Mouse (Mus musculus) E14TG2a.4 (cell line): ENCODE data around the gene Hist1h2bg.
"Not testable (repeated sequence)": the region's sequence is repeated elsewhere in the genome, so short reads cannot be mapped to it uniquely, and the experiment has no call there.

Experiments
- H3K27me3 ChIP-seq: 2 replicates; pipeline ENCODE4 v1.6.1; 2014; ENCODE audit warnings: low read length, control low read depth; ENCODE audit not compliant: insufficient read depth
- H3K36me3 ChIP-seq: 2 replicates; pipeline ENCODE4 v1.6.1; 2014; ENCODE audit warnings: low read length, control low read depth; ENCODE audit not compliant: insufficient read depth
- H3K4me1 ChIP-seq: replicated peaks from 2 replicates; pipeline ENCODE4 v1.6.1; 2014; ENCODE audit warnings: low read depth, low read length, control low read depth
- H3K4me3 ChIP-seq: replicated peaks from 2 replicates; pipeline ENCODE4 v1.5.1; 2014; ENCODE audit warnings: mild to moderate bottlenecking, low read length
- H3K9me3 ChIP-seq: 2 replicates; pipeline ENCODE4 v1.6.1; 2014; ENCODE audit warnings: low read length, control low read depth
- CTCF ChIP-seq: conservative IDR thresholded peaks from 2 replicates; pipeline ENCODE4 v1.5.1; 2014; ENCODE audit warnings: low read length
- NANOG ChIP-seq: IDR thresholded peaks from 2 replicates; pipeline ENCODE4 v1.6.1; 2014; ENCODE audit warnings: borderline replicate concordance, low read length, mixed read lengths
- POU5F1 ChIP-seq: IDR thresholded peaks from 2 replicates; pipeline ENCODE4 v1.6.1; 2014; ENCODE audit warnings: low read length, borderline replicate concordance

Gene Hist1h2bg

GRCm38 (mm10) chr13:23577835-23578234 is 6.6 kb downstream of the Hist1h2bg start:
- no peak for TF ChIP-seq CTCF
- TF ChIP-seq POU5F1 = no peak
- TF ChIP-seq NANOG = no peak
- H3K9me3 ChIP-seq = no peaks in the 10 kb centered on the region

DNA sequence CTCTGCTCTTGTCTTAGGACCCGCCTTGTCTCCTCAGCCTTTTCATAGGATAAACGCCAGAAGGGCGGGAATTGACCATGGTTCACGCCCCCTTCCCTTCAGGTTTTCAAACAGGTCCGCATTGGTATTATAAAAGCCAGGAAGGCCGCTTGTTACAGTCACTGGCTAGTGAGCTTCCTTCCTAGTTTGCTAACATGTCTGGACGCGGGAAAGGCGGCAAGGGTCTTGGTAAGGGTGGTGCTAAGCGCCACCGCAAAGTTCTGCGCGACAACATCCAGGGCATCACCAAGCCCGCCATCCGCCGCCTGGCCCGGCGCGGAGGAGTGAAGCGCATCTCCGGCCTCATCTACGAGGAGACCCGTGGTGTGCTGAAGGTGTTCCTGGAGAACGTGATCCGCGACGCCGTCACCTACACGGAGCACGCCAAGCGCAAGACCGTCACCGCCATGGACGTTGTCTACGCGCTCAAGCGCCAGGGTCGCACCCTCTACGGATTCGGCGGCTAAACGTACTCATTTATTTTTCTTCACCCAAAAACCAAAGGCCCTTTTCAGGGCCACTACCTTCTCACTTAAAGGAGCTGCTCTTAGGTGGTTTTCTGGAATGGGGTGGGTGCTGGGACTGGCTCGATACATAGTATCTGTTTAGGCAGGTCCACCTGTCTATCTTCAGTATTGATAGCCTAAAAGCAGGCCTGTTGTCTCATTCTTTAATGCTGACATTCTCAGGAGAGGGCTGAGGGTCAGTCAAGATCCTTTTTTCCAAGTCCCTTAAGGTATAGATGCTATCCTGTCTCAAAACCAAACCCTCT is 10.4 kb downstream of the Hist1h2bg start, which contains the start of gene Hist1h4d:
TSS of gene Hist1h4d (plus strand) at position 191 of the 811 bp plus-strand sequence.
- Histone ChIP-seq H3K4me1 (peaks cover 47% of the 10 kb centered on the region), H3K27me3 (no peaks in the 10 kb centered on the region), H3K9me3 (no peaks in the 10 kb centered on the region), H3K4me3 (peak within 1 kb of the TSS; percentile 80), H3K36me3 (no peaks in the 10 kb centered on the region)
- TF ChIP-seq POU5F1 = no peak
- TF ChIP-seq NANOG = no peak
- TF ChIP-seq CTCF = no peak

More at GRCm38 (mm10) chr13:23577835-23578234, 6.6 kb downstream of the Hist1h2bg start:
- Histone ChIP-seq H3K4me1 (peaks cover 33% of the 10 kb centered on the region), H3K27me3 (no peaks in the 10 kb centered on the region), H3K4me3 (no peak overlapping the region), H3K36me3 (no peaks in the 10 kb centered on the region)

DNA sequence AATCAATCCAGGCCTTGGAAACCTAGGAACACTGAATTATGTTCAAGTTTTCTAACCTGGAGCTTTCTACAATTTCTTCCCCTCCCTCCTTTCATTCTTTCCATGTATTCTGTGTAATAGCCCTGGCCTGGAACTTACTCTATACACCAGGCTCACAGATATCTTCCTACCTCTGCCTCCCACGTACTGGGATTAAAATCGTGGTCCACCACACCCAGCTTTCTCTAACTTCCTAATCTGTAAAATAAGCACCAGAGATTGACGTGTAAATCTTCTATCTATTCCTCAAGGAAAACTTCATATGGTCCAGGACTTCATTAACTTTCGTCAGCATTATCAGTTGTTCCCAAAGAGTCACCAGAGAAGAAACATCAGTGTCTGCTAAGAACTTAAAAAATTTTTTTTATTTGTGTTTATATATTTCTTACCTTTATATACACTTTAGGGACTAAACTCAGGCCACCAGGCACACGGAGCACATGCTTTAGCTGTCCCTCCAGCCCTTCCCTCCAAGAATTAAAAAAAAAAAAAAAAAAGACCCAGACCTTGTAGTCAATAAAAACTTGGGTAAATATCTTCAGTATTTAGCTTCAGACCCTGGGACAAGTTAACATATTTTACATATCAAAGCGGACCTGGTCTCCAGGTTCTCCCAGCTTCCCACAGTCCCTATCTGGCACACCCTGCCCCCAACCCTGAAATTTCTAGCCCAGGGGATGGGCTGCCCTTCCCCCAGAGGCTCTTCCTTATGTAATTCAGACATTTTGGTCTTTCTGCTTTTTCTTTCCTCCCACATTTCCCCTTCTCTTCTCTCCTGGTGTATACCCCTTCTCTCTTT is 11.2 kb downstream of the Hist1h2bg start:
- H3K27me3 ChIP-seq = no peaks in the 10 kb centered on the region
- no peaks in the 10 kb centered on the region for H3K9me3 ChIP-seq
- peak overlapping the region; percentile 80 for H3K4me3 ChIP-seq
- no peaks in the 10 kb centered on the region for H3K36me3 ChIP-seq
- TF ChIP-seq POU5F1 (no peak), NANOG (no peak), CTCF (no peak)
- H3K4me1 ChIP-seq = peaks cover 45% of the 10 kb centered on the region

DNA sequence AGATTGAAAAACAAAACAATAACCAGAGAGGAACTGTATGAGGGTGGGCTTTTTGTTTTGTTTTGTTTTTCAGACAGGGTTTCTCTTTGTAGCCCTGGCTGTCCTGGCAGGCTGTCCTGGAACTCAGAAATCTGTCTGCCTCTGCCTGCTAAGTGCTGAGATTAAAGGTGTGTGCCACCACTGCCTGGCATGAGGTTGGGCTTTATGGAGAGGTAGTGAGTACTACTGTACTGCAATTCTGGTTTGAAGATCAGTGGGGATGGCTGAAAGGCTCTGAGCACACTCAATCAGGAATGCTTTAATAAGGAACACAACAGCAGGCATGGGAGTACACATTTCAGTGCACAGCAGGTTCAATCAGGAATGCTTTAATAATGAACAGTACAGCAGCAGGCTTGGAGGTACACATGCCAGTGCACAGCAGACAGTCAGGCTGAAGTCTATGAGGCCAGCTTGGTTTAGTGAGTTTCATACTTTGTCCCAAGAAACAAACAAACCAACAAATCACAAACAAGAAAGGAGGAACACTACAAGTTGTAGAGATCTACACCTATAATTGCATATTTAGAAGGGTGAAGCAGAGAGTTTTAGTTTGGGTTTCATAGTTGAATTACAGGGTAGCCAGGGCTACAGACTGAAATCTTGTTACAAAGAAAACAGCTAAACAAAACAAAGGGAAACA is 12.3 kb downstream of the Hist1h2bg start:
- no peak for TF ChIP-seq CTCF
- TF ChIP-seq NANOG = no peak
- no peak for TF ChIP-seq POU5F1
- H3K27me3 ChIP-seq = no peaks in the 10 kb centered on the region
- H3K4me3 ChIP-seq = peak overlapping the region; percentile 80; the same call in 1 of the 2 replicates
- H3K36me3 ChIP-seq = no peaks in the 10 kb centered on the region
- H3K4me1 ChIP-seq = peaks cover 53% of the 10 kb centered on the region
- no peaks in the 10 kb centered on the region for H3K9me3 ChIP-seq

GRCm38 (mm10) chr13:23584331-23584730 is 13.1 kb downstream of the Hist1h2bg start:
- TF ChIP-seq NANOG (no peak), CTCF (no peak)
- Histone ChIP-seq H3K4me1 (peaks cover 61% of the 10 kb centered on the region), H3K36me3 (no peaks in the 10 kb centered on the region), H3K4me3 (peak overlapping the region; percentile 70), H3K27me3 (no peaks in the 10 kb centered on the region), H3K9me3 (no peaks in the 10 kb centered on the region)

DNA sequence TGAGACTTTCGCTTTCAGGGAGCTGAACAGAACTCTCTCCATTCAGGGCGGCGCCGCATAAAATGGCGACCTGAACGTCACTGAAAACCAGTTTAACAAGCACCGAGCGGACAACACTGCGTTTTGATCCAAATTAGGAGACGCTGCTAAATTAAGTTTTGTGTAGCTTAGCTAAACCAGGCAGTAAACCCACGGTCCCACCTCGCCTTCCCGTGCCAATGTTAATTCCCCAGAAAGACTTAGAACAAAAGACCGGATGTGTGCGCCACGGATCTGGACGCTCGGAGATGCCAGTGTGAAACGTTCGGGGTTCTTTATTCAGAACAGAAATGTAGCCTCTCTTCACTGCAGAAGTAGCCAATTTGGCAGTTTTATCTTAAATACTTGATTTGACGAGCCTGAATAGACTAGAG is 13.8 kb downstream of the Hist1h2bg start:
- Histone ChIP-seq H3K4me1 (peaks cover 61% of the 10 kb centered on the region), H3K4me3 (peak overlapping the region; percentile 70), H3K27me3 (no peaks in the 10 kb centered on the region), H3K36me3 (no peaks in the 10 kb centered on the region), H3K9me3 (no peaks in the 10 kb centered on the region)
- no peak for TF ChIP-seq POU5F1
- no peak for TF ChIP-seq NANOG
- TF ChIP-seq CTCF = no peak

DNA sequence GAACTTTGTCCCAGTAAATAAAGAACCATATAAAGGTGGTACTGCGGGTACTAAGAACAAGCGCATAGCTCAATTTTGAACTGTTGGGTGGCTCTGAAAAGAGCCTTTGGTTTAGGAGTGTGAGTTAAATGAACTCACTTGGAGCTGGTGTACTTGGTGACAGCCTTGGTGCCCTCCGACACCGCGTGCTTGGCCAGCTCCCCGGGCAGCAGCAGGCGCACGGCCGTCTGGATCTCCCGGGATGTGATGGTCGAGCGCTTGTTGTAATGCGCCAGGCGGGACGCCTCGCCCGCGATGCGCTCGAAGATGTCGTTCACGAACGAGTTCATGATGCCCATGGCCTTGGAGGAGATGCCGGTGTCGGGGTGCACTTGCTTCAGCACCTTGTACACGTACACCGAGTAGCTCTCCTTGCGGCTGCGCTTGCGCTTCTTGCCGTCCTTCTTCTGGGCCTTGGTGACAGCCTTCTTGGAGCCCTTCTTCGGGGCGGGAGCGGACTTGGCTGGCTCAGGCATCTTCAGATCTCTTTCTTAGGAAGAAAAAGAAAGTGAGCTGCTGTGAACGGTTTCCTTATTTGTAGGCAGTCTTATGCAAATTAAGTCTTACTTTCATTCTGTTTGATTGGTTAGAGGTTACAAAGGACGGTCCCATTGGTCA is 14.4 kb downstream of the Hist1h2bg start:
- H3K27me3 ChIP-seq, H3K36me3 ChIP-seq, H3K9me3 ChIP-seq: not testable (repeated sequence)
- H3K4me1 ChIP-seq = peaks cover 57% of the 10 kb centered on the region
- H3K4me3 ChIP-seq = peak overlapping the region; percentile 70
